Mouse (Mus musculus) MN1 (cell line): ENCODE data around the gene Olfr1186.
"Not testable (repeated sequence)": the region's sequence is repeated elsewhere in the genome, so short reads cannot be mapped to it uniquely, and the experiment has no call there.

Source experiments
- DNase-seq: peaks from one replicate; pipeline ENCODE4 v3.0.0-alpha.2; 2016; ENCODE audit warnings: low spot score

The Olfr1186 gene

GRCm38 (mm10) chr2:88518251-88518650, at the start of gene Olfr1186:
Olfr1186 (plus strand) TSS chr2:88518551.
- no peak for DNase-seq

- no peak for DNase-seq
Observed at GRCm38 (mm10) chr2:88483298-88483697, 35.1 kb upstream of the Olfr1186 start, which contains the start of gene Olfr1184. Olfr1184 (plus strand) TSS chr2:88483598.

GRCm38 (mm10) chr2:88493020-88493419, 25.3 kb upstream of the Olfr1186 start, which contains the start of gene Olfr1185-ps1:
Olfr1185-ps1 (plus strand) TSS chr2:88493320.
- no peak for DNase-seq

- no peak for DNase-seq
Observed at GRCm38 (mm10) chr2:88525720-88526119, 7.4 kb downstream of the Olfr1186 start.

- DNase-seq = no peak
Observed at GRCm38 (mm10) chr2:88556635-88557034, 38.3 kb downstream of the Olfr1186 start, which contains the start of gene Olfr1188. Olfr1188 (plus strand) TSS chr2:88556935.

- DNase-seq = not testable (repeated sequence)
Observed at GRCm38 (mm10) chr2:88572696-88573095, 54.3 kb downstream of the Olfr1186 start.
